Mouse (Mus musculus): ENCODE measurements around the gene Arhgap23. TPM values are rescaled to one million over a fixed set of nuclear protein-coding genes. Genes with fewer than 3 reads are reported as not detected.

The Arhgap23 gene
- polyA plus RNA-seq (2012; fragmentation: generic; extraction: Trizol): 10 to 100 TPM; 16.6 to 76.2 TPM

GRCm38 (mm10) chr11:97415330-97415711 lies at the start of gene Arhgap23:
TSS of gene Arhgap23 (plus strand) at chr11:97415533.

DNA sequence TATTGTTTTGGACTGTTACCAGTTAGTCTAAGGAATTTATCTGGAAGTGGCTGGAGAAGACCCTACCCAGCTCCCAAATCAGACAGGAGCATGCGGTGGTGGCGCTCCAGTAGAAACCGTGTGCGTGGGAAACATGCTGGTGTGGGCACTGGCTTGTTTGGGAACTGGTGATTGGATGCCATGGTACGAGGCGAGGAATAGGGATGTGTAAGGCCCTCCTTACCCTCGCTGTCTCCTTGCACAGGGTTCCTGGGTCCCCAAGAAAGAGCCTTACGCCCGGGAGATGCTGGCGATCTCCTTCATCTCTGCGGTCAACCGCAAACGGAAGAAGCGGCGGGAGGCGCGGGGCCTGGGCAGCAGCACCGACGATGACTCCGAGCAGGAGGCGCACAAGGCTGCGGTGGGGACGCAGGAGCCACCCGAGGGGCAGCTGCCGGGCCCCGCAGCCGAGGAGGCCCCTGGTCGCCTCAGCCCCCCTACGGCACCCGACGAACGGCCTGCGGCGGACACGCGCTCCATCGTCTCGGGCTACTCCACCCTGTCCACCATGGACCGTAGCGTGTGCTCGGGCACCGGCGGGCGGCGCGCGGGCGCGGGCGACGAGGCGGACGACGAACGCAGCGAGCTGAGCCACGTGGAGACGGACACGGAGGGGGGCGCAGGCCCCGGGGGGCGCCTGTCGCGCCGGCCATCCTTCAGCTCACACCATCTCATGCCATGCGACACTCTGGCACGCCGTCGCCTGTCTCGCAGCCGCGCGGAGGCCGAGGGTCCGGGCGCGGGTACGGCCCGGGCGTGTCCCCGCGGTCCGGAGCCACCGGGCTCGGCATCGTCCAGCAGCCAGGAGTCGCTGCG lies 84.8 kb downstream of the Arhgap23 start, which contains the start of gene 4933428G20Rik:
TSS of gene 4933428G20Rik (minus strand) at position 476 of the 855 bp plus-strand sequence.

Other genes starting within 250 kb of the Arhgap23 start
- gene Kpnb1, start 227.7 kb upstream of the Arhgap23 start, polyA plus RNA-seq (2012; fragmentation: generic; extraction: Trizol): 100 to 1,000 TPM in 1 of 2 experiments, 10 to 100 TPM in 1; 35.4 to 123 TPM
- 100 to 1,000 TPM in 1 of 2 experiments, 10 to 100 TPM in 1; 25.3 to 106 TPM for gene Npepps, start 134.9 kb upstream of the Arhgap23 start, polyA plus RNA-seq (2012; fragmentation: generic; extraction: Trizol)
- gene Mrpl45, start 99.8 kb upstream of the Arhgap23 start, polyA plus RNA-seq (2012; fragmentation: generic; extraction: Trizol): 10 to 100 TPM; 37.2 to 45.8 TPM
- gene Gpr179, start 63.5 kb upstream of the Arhgap23 start, polyA plus RNA-seq (2012; fragmentation: generic; extraction: Trizol): under 1 TPM; 0.15 to 0.53 TPM
- gene Socs7, start 53.0 kb upstream of the Arhgap23 start, polyA plus RNA-seq (2012; fragmentation: generic; extraction: Trizol): 10 to 100 TPM in 1 of 2 experiments, 1 to 10 TPM in 1; 4.0 to 11.2 TPM
- 1 to 10 TPM; 1.3 to 2.0 TPM for gene 4933428G20Rik, start 84.8 kb downstream of the Arhgap23 start, polyA plus RNA-seq (2012; fragmentation: generic; extraction: Trizol)
- under 1 TPM; 0.01 to 0.07 TPM for gene Srcin1, start 160.7 kb downstream of the Arhgap23 start, polyA plus RNA-seq (2012; fragmentation: generic; extraction: Trizol)
- 1 to 10 TPM; 3.8 to 10.0 TPM for gene Epop, start 214.2 kb downstream of the Arhgap23 start, polyA plus RNA-seq (2012; fragmentation: generic; extraction: Trizol)
- gene Mllt6, start 247.9 kb downstream of the Arhgap23 start, polyA plus RNA-seq (2012; fragmentation: generic; extraction: Trizol): 10 to 100 TPM in 1 of 2 experiments, 1 to 10 TPM in 1; 4.4 to 17.7 TPM